Comparison of ENCODE assay signal across 7 mouse cellular contexts in genomic region chr7:99483271-99483923, GRCm38 (mm10). TPM values are rescaled to one million over a fixed set of nuclear protein-coding genes. Genes with fewer than 3 reads are reported as not detected.
A peak's percentile ranks its signal among the peaks of the same experiment; 100 is the strongest.
DNase-seq lines count a peak whose midpoint lies in the region; ATAC-seq lines count a peak whose summit lies in the region.

Gene Rps3, minus strand, starts transcription at chr7:99483738.

- H3K27ac ChIP-seq in embryonic facial prominence, embryonic 12.5 days = peak within 1 kb of the TSS; percentile 72
- peak within 1 kb of the TSS; percentile 68 for H3K27ac ChIP-seq in limb, embryonic 11.5 days (replicated peaks; ENCODE audit: low read depth, low read length)
- H3K27ac ChIP-seq in midbrain, embryonic 14.5 days (replicated peaks; ENCODE audit: low read depth, low read length) = peak within 1 kb of the TSS; percentile 84

- DNase-seq in adrenal gland, postnatal 25 days = peak; percentile 86
- DNase-seq in heart, adult 11 months = peak; percentile 99
- DNase-seq in kidney, adult 18-20 months = peak; percentile 96
- peak; percentile 95 for DNase-seq in limb, embryonic 11.5 days (ENCODE audit: low spot score)
- peak; percentile 99 for DNase-seq in midbrain, embryonic 14.5 days
- DNase-seq in spleen, adult 18-20 months = peak; percentile 87 to 88

- peak; percentile 93 for ATAC-seq in embryonic facial prominence, embryonic 12.5 days (ENCODE audit: insufficient number of reproducible peaks, insufficient read depth, low FRiP score, low TSS enrichment)
- peak; percentile 88 for ATAC-seq in limb, embryonic 11.5 days (ENCODE audit: insufficient number of reproducible peaks, low FRiP score, low TSS enrichment, low read depth)
- ATAC-seq in midbrain, embryonic 14.5 days (ENCODE audit: low FRiP score, low TSS enrichment) = peak; percentile 98

- no peaks in the 10 kb centered on the region for H3K9me3 ChIP-seq in embryonic facial prominence, embryonic 12.5 days
- no peaks in the 10 kb centered on the region for H3K9me3 ChIP-seq in limb, embryonic 11.5 days (ENCODE audit: control insufficient read depth, low read length)
- no peaks in the 10 kb centered on the region for H3K9me3 ChIP-seq in midbrain, embryonic 14.5 days (ENCODE audit: control insufficient read depth, low read length)

- H3K4me2 ChIP-seq in embryonic facial prominence, embryonic 12.5 days (replicated peaks) = peak within 1 kb of the TSS; percentile 80
- peak within 1 kb of the TSS; percentile 89 for H3K4me2 ChIP-seq in limb, embryonic 11.5 days (ENCODE audit: low read depth, severe bottlenecking)
- peak within 1 kb of the TSS; percentile 79 for H3K4me2 ChIP-seq in midbrain, embryonic 14.5 days (ENCODE audit: low read length)

- H3K9ac ChIP-seq in embryonic facial prominence, embryonic 12.5 days = peak within 1 kb of the TSS; percentile 85
- H3K9ac ChIP-seq in limb, embryonic 11.5 days (ENCODE audit: low read length) = peak within 1 kb of the TSS; percentile 96
- peak within 1 kb of the TSS; percentile 81 for H3K9ac ChIP-seq in midbrain, embryonic 14.5 days (replicated peaks; ENCODE audit: low read length)

- H3K27me3 ChIP-seq in embryonic facial prominence, embryonic 12.5 days = no peaks in the 10 kb centered on the region
- H3K27me3 ChIP-seq in limb, embryonic 11.5 days (ENCODE audit: control insufficient read depth, insufficient read depth, low read length) = no peaks in the 10 kb centered on the region
- H3K27me3 ChIP-seq in midbrain, embryonic 14.5 days (ENCODE audit: control insufficient read depth, insufficient read depth, low read length) = no peaks in the 10 kb centered on the region

- peak within 1 kb of the TSS; percentile 72 for H3K4me3 ChIP-seq in embryonic facial prominence, embryonic 12.5 days
- peak within 1 kb of the TSS; percentile 86 for H3K4me3 ChIP-seq in limb, embryonic 11.5 days (ENCODE audit: low read depth, low read length)
- H3K4me3 ChIP-seq in midbrain, embryonic 14.5 days (replicated peaks; ENCODE audit: low read depth, low read length) = peak within 1 kb of the TSS; percentile 83

- under 1% methylated on average over 45 of the region's 45 CpGs for WGBS in embryonic facial prominence, embryonic 12.5 days
- under 1% methylated on average over 45 of the region's 45 CpGs for WGBS in limb, embryonic 11.5 days
- under 1% methylated on average over 45 of the region's 45 CpGs for WGBS in midbrain, embryonic 14.5 days

- peaks cover 23% of the 10 kb centered on the region for H3K4me1 ChIP-seq in embryonic facial prominence, embryonic 12.5 days
- peaks cover 13% of the 10 kb centered on the region for H3K4me1 ChIP-seq in limb, embryonic 11.5 days (ENCODE audit: control insufficient read depth, insufficient read depth, low read length)
- H3K4me1 ChIP-seq in midbrain, embryonic 14.5 days (ENCODE audit: control insufficient read depth, insufficient read depth, low read length) = peaks cover 26% of the 10 kb centered on the region

- peaks cover 40% of the 10 kb centered on the region for H3K36me3 ChIP-seq in embryonic facial prominence, embryonic 12.5 days
- peaks cover 27% of the 10 kb centered on the region for H3K36me3 ChIP-seq in limb, embryonic 11.5 days (ENCODE audit: control insufficient read depth, insufficient read depth, low read length)
- peaks cover 41% of the 10 kb centered on the region for H3K36me3 ChIP-seq in midbrain, embryonic 14.5 days (ENCODE audit: control insufficient read depth, insufficient read depth, low read length)

RNA-seq across cellular contexts. Expression of gene Rps3, which starts in this region (rescaled TPM):
- total RNA-seq in adrenal gland, postnatal 25 days (2021) = 552 and 603 TPM in 2 replicates
- polyA plus RNA-seq in embryonic facial prominence, embryonic 12.5 days (2016; fragmentation: Nextera tagmentation; extraction: Ambion mirVana) = 695 and 699 TPM in 2 replicates
- polyA plus RNA-seq in limb, embryonic 11.5 days (2014; fragmentation: Nextera tagmentation; extraction: Ambion mirVana) = 880 and 888 TPM in 2 replicates
- 488 and 521 TPM in 2 replicates for polyA plus RNA-seq in midbrain, embryonic 14.5 days (2014; fragmentation: Nextera tagmentation; extraction: Ambion mirVana)

Comparison
In these comparisons a context has a peak if more than half of its experiments do, and no peak if none do; other contexts are left out.
1. Peak in every context shown above with its lines: DNase-seq, ATAC-seq, H3K4me3 ChIP-seq and H3K27ac ChIP-seq.